Mouse (Mus musculus): ENCODE measurements around the gene Dhrs9.

Gene Dhrs9

GRCm38 (mm10) chr2:69418294-69418881, 38.1 kb downstream of the Dhrs9 start:
- no peak for DNase-seq (ENCODE audit: low read depth, low spot score)

DNA sequence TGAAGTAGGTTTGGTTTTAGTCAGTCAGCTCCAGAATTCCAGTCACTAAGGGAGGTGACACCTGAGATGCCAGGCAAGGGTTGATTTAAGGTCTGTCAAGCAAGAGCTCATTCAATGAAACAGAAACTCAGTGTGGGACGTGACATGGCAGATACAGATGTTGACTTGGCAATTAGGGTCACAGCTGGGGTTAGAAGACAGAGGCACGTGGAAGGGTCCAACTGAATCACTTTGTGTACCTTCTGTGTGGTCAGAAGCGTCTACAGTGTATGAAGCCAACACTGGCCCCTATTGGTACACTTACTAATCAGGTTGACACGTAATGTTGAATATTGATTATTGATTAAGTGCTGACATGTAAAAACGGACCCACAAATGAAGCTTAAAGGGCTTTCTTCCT, 44.6 kb downstream of the Dhrs9 start:
- no peak for DNase-seq (ENCODE audit: low read depth, low spot score)

DNA sequence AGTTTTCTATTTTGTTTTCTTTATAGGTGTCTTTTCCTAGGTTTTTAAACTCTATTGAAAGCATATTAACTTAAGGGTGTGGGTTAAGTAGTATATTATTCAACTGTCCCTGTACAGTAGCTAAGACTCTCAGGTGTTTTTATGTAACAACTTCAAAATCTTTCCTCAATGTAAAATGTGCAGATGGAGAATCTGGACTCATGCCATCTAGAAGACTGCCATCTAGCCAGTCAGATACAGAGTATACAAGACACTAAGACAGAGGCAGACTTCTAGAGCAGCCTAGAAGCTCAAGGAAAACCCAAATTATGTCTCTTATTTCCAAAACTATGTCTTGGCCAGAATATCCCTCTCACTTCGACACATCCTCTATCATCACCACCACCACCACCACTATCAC, 45.8 kb downstream of the Dhrs9 start:
- no peak for DNase-seq (ENCODE audit: low read depth, low spot score)

DNA sequence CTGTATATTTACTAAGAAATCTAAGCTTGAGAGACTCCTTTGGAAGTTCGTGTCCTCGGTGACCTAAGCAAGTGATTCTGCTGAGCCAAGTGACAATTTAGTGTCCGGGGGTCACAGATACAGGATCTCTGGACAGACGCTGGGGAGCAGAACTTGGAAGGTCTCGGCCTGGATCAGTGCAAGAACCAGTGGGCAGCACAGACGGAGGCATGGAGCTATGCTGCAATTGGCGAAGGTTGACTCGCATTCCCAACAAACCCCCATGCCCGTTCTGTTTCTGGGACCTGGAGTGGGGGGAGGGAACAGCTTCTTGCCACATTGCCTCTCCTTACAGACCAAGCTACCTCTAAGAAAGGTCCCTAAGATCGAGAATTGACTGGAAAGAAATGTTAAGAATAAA, 46.9 kb downstream of the Dhrs9 start:
- no peak for DNase-seq (ENCODE audit: low read depth, low spot score)

DNA sequence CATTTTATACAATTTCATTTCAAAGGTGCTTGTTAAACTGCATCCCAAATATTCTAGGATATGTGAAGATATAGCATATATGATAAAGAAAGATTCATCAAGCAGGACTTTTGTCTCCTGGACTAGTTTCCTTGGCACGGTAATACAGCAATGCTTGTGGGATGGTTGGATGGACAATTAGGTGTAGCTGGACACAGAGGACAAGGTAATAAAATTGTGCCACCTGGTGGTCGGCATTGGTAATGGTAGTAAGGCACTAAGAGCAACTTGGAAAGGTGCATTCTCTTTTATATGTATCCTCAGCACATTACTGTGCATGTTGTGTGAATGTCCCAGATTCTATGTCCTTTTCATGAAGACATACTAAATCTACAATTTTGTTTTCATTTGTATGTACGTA, 47.9 kb downstream of the Dhrs9 start:
- no peak for DNase-seq (ENCODE audit: low read depth, low spot score)

DNA sequence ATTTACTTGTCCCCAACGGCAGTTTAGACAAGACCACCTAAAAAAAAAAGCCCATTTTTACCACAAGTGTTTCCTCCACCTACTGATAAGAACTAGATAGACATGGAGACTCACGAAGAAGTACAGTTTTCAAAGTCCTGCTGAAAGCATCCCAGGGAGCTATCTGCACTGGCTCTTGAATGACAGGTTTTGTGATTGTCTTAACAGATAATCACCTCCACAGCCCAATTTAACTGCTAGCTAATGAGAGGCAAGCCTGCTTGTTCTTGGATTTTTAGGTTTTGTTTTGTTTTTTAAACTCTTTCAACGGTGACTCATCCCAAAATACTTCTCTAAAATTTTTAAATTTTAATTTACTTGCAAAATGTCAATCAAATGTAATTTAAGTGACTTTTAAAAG, 61.4 kb downstream of the Dhrs9 start:
- DNase-seq (ENCODE audit: low read depth, low spot score), result no peak

GRCm38 (mm10) chr2:69445896-69446472, 65.7 kb downstream of the Dhrs9 start:
- DNase-seq (ENCODE audit: low read depth, low spot score), result no peak

DNA sequence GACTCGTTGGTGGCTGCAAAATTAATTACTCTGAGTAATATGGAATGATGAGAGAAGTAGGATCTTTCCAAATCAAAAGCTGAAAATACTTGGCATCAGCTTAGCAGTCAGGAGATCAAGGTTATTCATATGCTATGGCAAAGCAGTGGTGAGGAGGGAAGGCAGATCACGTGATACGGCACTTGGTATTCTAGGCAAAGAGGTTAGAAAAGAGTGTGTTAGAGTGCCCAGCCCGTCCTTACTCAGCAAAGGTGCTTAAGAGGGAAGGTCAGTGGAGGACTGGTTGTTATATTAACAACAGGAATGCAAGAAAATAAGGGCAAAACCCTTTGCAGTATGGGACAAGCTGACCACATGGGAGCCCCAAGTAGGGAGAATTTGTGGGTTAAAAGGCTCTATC, 68.3 kb downstream of the Dhrs9 start:
- no peak for DNase-seq (ENCODE audit: low read depth, low spot score)

GRCm38 (mm10) chr2:69451128-69451527, 70.9 kb downstream of the Dhrs9 start:
- no peak for DNase-seq (ENCODE audit: low read depth, low spot score)
